Mouse (Mus musculus) cortical plate, adult 2 months (tissue): ENCODE data around the gene Nap1l5.

Source experiments
- CTCF ChIP-seq: fragments of 200-500 bp; IDR thresholded peaks from 2 replicates; pipeline ENCODE4 v1.5.1; 2011; ENCODE audit warnings: mild to moderate bottlenecking, control low read depth, low read length; ENCODE audit not compliant: insufficient read depth; ENCODE audit errors: extremely low read depth
- POLR2A ChIP-seq: fragments of 200-500 bp; IDR thresholded peaks from 2 replicates; pipeline ENCODE4 v1.6.1; 2011; ENCODE audit warnings: mild to moderate bottlenecking, low read length, control low read depth; ENCODE audit not compliant: insufficient read depth; ENCODE audit errors: extremely low read depth

GRCm38 (mm10) chr6:58904551-58904950 lies 2.3 kb downstream of the Nap1l5 start:
- TF ChIP-seq POLR2A (0 out of 2 replicates have a peak, but pooled peaks have one; percentile 4), CTCF (no peak)
